Mouse (Mus musculus): ENCODE data around the gene Grhl1.

Gene Grhl1

DNA sequence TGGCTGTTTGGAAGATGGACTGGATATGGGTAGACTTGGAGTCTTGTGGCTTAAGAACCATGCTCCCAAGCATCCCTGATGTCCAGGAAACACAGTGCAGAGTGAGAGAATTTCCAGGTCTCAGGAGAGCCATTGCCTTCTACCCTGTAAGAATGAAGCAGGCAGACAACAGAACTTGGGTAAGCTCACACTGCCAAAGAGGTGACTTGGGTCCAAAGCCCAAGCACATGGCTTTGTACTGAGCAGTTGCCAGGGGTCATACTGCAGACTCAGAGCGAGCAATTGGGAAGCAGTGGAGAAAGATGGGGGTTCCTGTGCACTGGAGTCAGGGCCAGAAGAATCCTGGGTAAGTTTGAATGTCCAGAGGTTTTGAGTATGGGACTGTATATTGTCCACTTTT lies 76.0 kb downstream of the Grhl1 start:
- peak; percentile 91 for DNase-seq

DNA sequence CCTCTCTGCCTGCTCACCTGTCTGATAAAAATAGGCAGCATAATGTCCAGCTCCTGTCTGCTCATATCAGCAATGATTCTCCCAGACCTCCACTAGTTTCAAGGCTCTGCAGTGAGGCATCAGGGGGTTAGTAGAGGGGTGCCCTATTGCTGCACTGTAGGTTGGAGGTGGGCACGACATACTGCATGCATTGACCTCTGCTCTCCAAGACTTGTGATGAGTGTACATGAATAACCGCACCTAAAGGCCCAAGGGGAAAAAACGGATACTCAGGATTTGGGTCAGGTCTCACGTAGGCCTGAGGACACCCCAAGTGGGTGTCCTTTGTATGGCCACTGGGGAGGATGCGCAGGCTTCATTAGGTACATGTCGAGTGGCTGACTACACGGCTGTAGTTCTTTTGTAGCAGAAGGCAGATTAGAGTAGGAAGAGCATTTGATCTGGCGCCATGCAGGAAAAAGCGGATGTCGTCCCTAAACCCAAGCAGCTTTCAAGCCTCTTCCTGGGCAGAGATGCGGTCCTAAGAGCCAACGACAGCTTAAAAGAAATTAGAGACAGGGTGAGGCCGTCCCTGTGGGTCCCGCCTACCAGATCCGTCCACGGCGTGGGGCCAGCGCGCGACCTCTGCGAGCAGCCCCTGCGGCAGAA lies 78.5 kb downstream of the Grhl1 start:
- no peak for DNase-seq

DNA sequence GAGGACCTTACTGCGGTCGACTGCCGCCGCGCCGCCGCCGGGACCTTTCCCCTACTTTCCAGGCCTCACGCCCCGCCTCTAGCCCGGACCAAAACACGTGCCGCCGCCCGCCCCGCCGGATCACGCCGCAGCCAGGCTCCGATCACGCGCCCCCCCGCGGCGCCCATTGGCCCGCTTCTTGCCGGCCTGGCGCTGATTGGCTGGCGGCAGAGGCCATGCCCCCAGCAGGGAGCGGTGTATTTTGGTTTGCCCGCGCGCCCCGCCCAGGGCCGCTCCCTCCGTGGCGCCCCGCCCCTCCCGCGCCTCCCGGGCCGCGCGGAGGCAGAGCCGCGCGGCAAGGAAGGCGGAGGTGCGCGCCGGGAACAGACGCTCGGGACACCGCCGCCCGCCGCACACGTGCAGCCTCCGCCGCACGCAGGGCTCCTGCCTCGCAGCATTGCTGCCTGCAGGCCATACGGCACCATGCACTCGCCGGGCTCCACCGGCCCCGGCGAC lies 79.0 kb downstream of the Grhl1 start, which contains the start of gene Klf11:
Klf11 (plus strand) TSS at position 212 of the 495 bp plus-strand sequence.
- peak; percentile 100 for DNase-seq

DNA sequence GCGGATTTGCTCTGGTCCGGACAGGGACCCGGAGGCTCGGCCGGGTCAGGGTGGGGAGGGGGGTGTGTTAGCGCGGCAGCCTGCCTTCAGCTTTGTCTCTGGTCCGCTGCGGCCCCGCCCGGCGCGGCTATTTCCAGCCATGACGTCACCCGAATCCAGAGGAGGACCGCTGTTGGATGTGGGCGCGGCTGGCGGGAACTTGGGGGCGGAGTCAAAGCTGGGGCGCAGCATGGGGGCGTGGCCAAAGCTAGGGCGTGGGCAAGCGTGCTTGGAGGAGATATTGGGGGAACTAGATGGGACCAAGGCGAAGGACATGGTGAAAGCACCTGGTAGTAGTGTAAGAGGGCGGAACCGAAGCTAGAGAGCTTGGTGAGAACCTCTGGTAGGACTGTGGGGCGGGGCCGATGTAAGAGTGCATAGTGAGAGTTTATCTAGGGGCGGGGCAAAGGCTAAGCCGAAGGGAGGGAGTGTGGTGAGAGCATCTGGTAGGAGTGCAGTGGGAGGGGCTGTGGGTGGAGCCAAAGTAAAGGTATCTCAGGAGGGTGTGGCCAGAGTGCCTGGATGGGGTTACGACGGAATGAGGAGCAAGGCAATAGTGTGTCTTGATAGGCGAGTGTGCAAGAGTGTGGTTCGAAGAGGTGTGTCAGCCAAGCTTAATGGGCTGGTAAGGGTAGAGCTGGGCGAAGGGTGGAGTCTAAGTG lies 79.7 kb downstream of the Grhl1 start:
- DNase-seq: peak; percentile 100

DNA sequence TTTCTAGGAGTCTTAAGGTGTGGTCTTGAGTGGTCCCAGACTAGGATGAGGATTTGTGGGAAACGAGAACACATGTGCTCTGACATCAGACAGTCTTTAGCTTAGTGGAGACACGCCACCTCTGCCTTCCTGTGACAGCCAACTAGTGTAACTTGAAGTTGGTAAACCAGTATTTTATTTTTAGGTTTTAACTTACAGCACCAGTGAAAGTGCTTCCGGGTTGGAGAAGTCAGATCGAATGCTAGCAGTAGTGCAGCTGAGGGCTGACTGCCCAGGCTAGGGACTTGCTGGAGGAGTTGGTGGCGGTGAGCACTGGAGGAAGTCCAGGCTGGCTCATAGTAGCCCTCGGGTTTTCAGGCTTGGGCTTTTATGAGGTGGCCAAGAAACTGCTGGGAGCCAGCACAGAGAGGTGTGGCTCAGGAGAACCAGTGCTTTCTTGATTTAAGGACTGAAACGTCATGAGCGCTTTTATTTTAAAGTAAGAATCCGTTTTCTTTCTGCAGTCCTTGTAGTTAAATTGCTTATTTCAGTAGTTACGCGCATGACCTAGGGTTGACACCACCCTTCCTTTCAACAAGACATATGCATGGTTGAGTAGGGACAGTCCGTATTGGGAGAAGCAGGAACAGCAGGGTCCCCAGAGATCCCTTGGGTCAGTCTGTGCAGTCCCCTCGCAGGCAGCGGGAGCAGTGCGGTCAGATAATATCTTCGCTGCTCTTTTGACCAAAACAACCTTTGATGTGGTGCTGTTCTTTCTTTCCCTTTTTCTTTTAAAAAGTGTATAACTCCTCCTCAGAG lies 82.2 kb downstream of the Grhl1 start:
- no peak for DNase-seq

DNA sequence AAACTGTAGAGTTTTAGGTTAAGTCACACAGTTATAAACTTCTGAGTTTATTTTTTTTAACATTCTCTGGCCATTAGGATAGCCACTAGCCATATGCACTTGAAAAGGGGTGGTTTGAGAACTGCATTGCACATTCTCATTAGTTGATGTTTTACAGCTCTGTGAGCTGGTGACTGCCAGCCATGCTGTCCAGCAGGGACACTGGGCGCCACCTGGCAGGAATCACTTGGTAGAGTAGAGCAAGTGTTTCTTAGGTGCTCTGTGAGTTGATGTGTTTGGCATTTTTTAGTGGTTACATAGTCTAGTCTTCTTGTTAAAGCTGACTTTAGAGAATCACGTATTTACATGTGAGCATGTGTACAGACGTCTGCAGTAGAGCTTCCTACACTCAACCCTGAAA lies 84.4 kb downstream of the Grhl1 start:
- DNase-seq: no peak

DNA sequence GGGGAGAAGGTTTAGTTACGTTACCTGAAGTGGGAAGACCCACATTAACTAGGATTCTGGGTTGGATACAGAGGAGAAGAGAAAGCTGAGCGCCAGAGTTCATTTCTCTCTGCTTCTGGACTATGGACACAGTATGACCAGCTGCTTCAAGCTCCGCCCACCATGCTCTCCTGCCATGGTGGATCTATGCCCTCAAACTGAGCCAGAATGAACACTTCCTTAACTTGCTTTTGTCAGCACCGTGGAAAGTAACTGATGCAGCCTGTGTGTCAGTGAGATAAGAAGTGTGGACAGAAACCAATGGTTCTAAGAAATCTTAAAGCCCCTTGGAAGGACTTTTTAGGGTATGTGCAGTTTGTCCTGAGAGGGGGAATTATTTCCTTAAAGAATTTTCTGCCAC lies 86.9 kb downstream of the Grhl1 start:
- no peak for DNase-seq

DNA sequence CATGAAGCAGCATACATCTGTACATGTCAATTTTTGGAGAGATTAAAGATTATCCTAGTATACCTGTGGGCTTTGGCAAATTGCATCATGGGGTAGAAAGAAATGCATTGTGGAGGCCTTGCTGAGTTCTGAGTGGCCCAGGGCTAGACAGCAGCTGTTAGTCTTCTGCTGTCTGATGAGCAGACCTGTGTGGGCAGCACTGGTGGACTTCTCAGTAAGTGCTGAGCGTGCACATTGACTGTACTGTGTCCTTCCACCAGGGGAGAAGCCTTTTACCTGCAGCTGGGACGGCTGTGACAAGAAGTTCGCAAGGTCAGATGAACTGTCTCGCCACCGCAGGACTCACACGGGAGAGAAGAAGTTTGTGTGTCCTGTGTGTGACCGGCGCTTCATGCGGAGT lies 87.8 kb downstream of the Grhl1 start:
- no peak for DNase-seq

DNA sequence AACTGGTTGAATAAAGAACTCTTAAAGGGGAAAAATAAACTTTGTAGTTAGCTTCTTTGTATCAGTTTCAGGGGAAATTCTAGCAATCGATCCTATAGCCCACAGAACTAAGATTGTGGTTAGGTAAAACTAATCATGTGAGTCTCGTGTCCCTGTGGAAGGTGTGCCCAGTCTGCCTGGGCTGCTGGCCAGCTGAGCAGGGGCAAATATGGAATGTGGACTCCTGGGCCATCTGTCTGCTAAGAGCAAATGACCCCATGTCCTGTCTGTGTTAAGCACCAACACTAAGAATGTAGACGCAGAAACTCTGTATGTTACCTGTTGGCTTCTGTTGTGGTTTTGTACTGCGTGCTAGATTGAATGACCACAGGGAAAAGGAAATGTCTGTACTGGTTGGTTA lies 89.0 kb downstream of the Grhl1 start:
- DNase-seq: no peak

DNA sequence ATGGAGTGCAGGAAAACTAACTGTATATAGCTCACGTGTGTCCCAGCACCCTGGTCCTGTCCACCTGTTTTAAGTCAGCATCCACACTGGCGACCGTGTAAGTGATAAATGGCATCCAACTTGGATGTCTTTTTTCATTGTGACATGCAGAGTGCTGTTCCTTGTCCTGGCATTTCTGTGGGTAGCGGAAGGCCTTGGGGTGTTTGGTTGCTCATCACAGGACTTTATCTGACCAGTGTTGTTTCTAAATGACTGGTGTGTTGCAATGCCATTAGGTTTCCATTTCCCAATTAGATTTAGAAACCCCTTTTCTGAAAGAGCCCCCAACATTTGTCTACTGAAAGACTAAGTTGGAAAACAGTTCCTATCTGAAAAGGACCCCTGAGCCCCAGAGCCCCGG lies 90.0 kb downstream of the Grhl1 start:
- DNase-seq: no peak

Data from heart, adult 11 months (tissue).